Mouse (Mus musculus): ENCODE data around the gene Rab3a. TPM values are rescaled to one million over a fixed set of nuclear protein-coding genes. Genes with fewer than 3 reads are reported as not detected.

The Rab3a gene
- polyA plus RNA-seq, 1 experiment, result 7.8 TPM

- Histone ChIP-seq H3K27me3 (replicated peaks) (no peaks in the 10 kb centered on the region), H3K4me1 (peaks cover 99% of the 10 kb centered on the region), H3K36me3 (replicated peaks; ENCODE audit: low read length) (peaks cover 81% of the 10 kb centered on the region), H3K9me3 (no peaks in the 10 kb centered on the region), H3K4me3 (replicated peaks) (peak overlapping the region; percentile 12)
- no peak for TF ChIP-seq FLI1 (IDR thresholded peaks at IDR 0.05; ENCODE audit: low read length)
These were observed 40.9 kb downstream of the Rab3a start for GRCm38 (mm10) chr8:70795370-70795769.

GRCm38 (mm10) chr8:70796403-70797080 lies 42.1 kb downstream of the Rab3a start:
- peaks cover 78% of the 10 kb centered on the region for H3K36me3 ChIP-seq (replicated peaks; ENCODE audit: low read length)
- H3K4me3 ChIP-seq (replicated peaks), result peak overlapping the region; percentile 92
- no peak for TF ChIP-seq FLI1 (IDR thresholded peaks at IDR 0.05; ENCODE audit: low read length)
- TF ChIP-seq GATA1 (IDR thresholded peaks at IDR 0.05; ENCODE audit: borderline replicate concordance, low read length), result no peak
- no peaks in the 10 kb centered on the region for H3K27me3 ChIP-seq (replicated peaks)
- H3K4me1 ChIP-seq, result peaks cover 99% of the 10 kb centered on the region
- H3K9me3 ChIP-seq, result no peaks in the 10 kb centered on the region

GRCm38 (mm10) chr8:70797081-70798070 lies 42.9 kb downstream of the Rab3a start:
- Histone ChIP-seq H3K4me1 (peaks cover 99% of the 10 kb centered on the region), H3K27me3 (replicated peaks) (no peaks in the 10 kb centered on the region), H3K4me3 (replicated peaks) (peak overlapping the region; percentile 92), H3K36me3 (replicated peaks; ENCODE audit: low read length) (peaks cover 80% of the 10 kb centered on the region), H3K9me3 (no peaks in the 10 kb centered on the region)
- no peak for TF ChIP-seq GATA1 (IDR thresholded peaks at IDR 0.05; ENCODE audit: borderline replicate concordance, low read length)
- no peak for TF ChIP-seq FLI1 (IDR thresholded peaks at IDR 0.05; ENCODE audit: low read length)

DNA sequence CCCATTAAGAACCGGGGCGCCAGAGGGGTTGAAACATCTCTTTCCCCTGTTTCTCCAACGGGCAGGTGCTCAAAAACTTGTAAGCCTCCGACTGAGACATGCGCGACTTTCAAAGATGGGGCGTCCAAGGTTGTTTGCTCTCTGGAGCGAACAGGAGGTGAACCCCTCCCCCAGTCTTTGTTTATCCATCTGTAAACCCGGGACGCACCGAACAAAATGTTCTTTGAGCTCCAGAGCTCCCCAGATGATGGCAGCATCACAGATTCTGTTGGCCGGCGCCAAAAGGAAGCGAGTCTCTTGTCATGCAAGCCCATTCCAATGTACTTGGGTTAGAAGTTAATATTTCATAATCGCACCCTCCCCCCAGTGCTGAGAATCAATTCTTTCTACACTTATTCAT lies 43.8 kb downstream of the Rab3a start:
- Histone ChIP-seq H3K9me3 (no peaks in the 10 kb centered on the region), H3K4me3 (replicated peaks) (peak overlapping the region; percentile 92), H3K27me3 (replicated peaks) (no peaks in the 10 kb centered on the region), H3K4me1 (peaks cover 99% of the 10 kb centered on the region), H3K36me3 (replicated peaks; ENCODE audit: low read length) (peaks cover 82% of the 10 kb centered on the region)
- TF ChIP-seq FLI1 (IDR thresholded peaks at IDR 0.05; ENCODE audit: low read length) (no peak), GATA1 (IDR thresholded peaks at IDR 0.05; ENCODE audit: borderline replicate concordance, low read length) (no peak)

GRCm38 (mm10) chr8:70800648-70801047 lies 46.2 kb downstream of the Rab3a start:
- peaks cover 86% of the 10 kb centered on the region for H3K4me1 ChIP-seq
- H3K36me3 ChIP-seq (replicated peaks; ENCODE audit: low read length), result peaks cover 65% of the 10 kb centered on the region
- no peaks in the 10 kb centered on the region for H3K9me3 ChIP-seq
- TF ChIP-seq GATA1 (IDR thresholded peaks at IDR 0.05; ENCODE audit: borderline replicate concordance, low read length), result no peak
- no peak for TF ChIP-seq FLI1 (IDR thresholded peaks at IDR 0.05; ENCODE audit: low read length)
- no peaks in the 10 kb centered on the region for H3K27me3 ChIP-seq (replicated peaks)
- H3K4me3 ChIP-seq (replicated peaks), result peak overlapping the region; percentile 88

DNA sequence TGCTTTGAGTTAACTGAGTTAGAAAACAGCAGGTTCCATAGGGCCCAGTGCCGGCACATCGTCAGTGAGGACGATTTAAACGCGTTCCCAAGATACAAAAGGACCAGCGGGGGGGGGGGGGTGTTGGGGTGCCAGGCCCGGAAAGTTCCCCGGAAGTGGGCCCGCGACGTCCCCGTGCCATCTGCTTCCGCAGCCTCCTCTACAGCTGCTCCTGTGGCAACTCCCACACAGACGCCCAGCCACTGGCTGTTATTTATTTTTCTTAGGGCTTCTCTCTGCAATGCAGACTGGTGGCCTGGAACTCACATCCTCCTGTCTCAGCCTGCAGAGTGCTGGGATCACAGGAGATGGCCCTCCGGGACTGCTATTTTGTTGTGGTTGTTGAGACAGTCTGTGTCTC lies 46.7 kb downstream of the Rab3a start:
- no peak for TF ChIP-seq GATA1 (IDR thresholded peaks at IDR 0.05; ENCODE audit: borderline replicate concordance, low read length)
- TF ChIP-seq FLI1 (IDR thresholded peaks at IDR 0.05; ENCODE audit: low read length), result no peak
- H3K36me3 ChIP-seq (replicated peaks; ENCODE audit: low read length), result peaks cover 60% of the 10 kb centered on the region
- peaks cover 86% of the 10 kb centered on the region for H3K4me1 ChIP-seq
- H3K4me3 ChIP-seq (replicated peaks), result peak overlapping the region; percentile 89
- H3K9me3 ChIP-seq, result no peaks in the 10 kb centered on the region
- H3K27me3 ChIP-seq (replicated peaks), result no peaks in the 10 kb centered on the region

DNA sequence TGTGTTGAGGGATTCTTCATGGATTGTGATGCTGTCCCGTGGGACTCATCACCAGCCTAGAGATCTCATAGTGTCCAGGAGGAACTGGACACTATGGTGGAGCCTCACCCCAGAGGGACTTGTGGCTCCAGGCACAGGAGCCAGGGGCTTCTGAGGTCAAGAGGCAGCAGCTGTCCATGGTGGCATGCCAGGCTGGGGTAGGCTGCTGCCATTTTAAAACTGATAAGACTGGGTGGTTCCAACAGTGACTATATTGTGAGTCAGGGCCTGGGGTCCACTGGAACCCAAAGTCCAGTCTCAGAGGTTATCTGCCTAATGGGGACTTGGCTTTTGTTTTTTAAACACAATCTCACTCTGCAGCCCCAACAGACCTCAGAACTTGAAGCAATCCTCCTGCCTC lies 47.4 kb downstream of the Rab3a start:
- Histone ChIP-seq H3K4me3 (replicated peaks) (peak overlapping the region; percentile 89), H3K36me3 (replicated peaks; ENCODE audit: low read length) (peaks cover 53% of the 10 kb centered on the region), H3K9me3 (no peaks in the 10 kb centered on the region), H3K27me3 (replicated peaks) (no peaks in the 10 kb centered on the region), H3K4me1 (peaks cover 86% of the 10 kb centered on the region)
- TF ChIP-seq GATA1 (IDR thresholded peaks at IDR 0.05; ENCODE audit: borderline replicate concordance, low read length) (no peak), FLI1 (IDR thresholded peaks at IDR 0.05; ENCODE audit: low read length) (no peak)

DNA sequence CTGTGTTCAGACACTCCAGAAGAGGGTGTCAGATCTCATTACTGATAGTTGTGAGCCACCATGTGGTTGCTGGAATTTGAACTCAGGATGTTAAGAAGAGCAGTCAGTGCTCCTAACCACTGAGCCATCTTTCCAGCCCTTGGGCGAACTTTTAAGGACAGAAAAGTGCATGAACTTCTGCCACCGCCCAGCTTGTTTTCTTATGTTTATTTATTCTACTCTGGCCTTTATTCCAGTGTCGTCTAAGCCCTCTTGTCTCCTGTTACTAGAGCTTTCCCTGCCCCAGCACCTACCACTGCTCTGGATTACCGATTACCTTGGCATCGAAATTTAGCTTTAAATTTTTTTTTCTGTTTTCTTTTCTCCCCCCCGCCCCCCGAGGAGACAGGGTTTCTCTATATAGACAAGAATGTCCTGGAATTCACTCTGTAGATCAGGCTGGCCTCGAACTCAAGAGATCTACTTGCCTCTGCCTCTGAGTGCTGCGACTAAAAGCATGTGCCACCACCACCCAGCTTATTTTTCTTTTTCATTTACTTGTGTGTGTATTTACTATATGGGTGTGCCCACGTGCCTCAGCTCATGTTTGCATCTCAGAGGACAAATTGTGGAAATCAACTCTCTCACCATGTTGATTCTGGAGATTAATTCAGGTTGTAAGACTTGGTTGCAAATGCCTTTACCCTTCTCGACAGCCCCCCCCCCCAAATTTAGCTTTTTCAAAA lies 48.5 kb downstream of the Rab3a start:
- TF ChIP-seq FLI1 (IDR thresholded peaks at IDR 0.05; ENCODE audit: low read length), result no peak
- TF ChIP-seq GATA1 (IDR thresholded peaks at IDR 0.05; ENCODE audit: borderline replicate concordance, low read length), result no peak
- Histone ChIP-seq H3K4me1 (peaks cover 86% of the 10 kb centered on the region), H3K9me3 (no peaks in the 10 kb centered on the region), H3K4me3 (replicated peaks) (peak overlapping the region; percentile 100), H3K27me3 (replicated peaks) (no peaks in the 10 kb centered on the region), H3K36me3 (replicated peaks; ENCODE audit: low read length) (peaks cover 51% of the 10 kb centered on the region)

DNA sequence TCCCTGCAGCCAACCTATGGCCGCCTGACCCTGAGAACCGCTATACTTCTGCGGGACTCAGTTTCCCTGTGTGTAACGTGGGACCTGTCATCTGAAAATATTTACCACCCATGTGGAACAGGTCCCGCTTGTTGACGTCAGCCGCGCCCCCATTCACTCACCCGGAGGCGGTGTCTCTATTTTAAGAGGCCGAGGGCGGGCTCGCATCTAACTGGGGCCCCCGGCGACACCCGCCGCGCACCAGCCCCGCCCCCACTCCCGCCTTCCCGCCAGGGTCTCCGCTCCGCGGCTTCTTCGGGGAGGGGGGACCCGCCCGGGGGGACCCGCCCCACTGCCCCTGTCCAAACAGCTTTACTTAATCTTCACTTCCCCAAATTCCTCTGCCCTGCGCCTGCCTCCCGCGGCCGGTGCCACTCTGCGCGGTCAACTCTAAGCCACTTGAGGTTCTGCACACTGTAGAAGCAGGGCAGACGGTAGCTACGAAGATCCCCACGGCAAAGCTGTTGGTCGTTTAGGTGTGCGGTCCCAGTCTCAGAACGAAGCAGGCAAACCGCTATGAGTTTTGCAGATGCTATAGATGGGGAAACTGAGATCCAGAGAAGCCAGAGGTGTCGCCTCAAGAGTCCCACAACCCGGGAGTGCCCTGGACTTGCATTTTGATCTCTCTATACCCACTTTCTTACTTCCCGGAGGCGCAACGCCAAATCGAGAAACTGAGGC lies 49.4 kb downstream of the Rab3a start:
- H3K4me1 ChIP-seq, result peaks cover 86% of the 10 kb centered on the region
- H3K36me3 ChIP-seq (replicated peaks; ENCODE audit: low read length), result peaks cover 42% of the 10 kb centered on the region
- TF ChIP-seq FLI1 (IDR thresholded peaks at IDR 0.05; ENCODE audit: low read length), result no peak
- peak overlapping the region; percentile 100 for H3K4me3 ChIP-seq (replicated peaks)
- H3K27me3 ChIP-seq (replicated peaks), result no peaks in the 10 kb centered on the region
- H3K9me3 ChIP-seq, result no peaks in the 10 kb centered on the region
